Mouse (Mus musculus): ENCODE results near the gene Slc4a2.

DNA sequence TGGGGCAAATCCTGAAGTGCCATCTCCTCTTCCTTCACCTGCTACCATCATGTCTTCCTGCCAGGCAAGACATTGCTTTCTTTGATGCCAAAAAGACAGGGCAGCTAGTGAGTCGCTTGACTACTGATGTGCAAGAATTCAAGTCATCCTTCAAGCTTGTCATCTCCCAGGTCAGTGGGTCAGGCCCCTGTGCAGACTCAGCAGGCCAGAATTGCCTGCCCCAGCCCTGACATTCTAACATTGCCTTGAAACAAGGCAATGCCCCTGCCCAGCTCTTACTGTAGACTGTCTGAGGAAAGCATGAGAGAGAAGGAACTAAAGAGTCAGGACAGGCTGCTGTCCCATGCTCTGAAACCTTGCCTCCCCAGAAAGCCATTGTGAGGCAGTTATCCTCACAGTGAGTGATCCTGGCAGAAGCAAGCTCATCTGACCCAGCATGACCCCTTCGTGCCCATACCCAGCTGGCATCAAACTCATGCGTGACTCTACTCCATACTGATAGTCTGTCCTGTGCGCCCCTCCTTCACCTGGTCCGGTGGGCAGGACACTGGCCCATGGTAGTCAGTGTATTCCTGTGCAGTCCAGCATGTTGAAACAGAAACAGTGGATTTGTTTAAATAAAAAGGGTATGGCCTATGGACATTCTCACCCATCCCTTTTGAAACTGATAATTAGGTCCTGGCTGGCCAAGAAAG, 22.6 kb upstream of the Slc4a2 start:
- no peak for TF ChIP-seq POLR2A (IDR thresholded peaks at IDR 0.05; ENCODE audit: borderline replicate concordance, control insufficient read depth, low read depth, low read length)
- TF ChIP-seq CTCF (IDR thresholded peaks at IDR 0.05; ENCODE audit: control insufficient read depth, insufficient read depth, low read length): no peak

All from bone marrow, adult 2 months (tissue).